Mouse (Mus musculus) small intestine, adult 10 weeks (tissue): ENCODE data around the gene Atoh7. TPM values are rescaled to one million over a fixed set of nuclear protein-coding genes. Genes with fewer than 3 reads are reported as not detected.

Experiments
- polyA plus RNA-seq: library from polyadenylated mRNA; stranded (reverse); fragments of 350-450 nt; fragmentation: Illumina TruSeq; extraction: RNeasy Lipid Tissue Mini Kit (QIAGEN cat#74804); gene quantifications from one replicate; pipeline ENCODE4 v1.2.3, GENCODE M21; 2014; ENCODE audit warnings: low replicate concordance

Gene Atoh7
- polyA plus RNA-seq: 0.33 TPM

DNA sequence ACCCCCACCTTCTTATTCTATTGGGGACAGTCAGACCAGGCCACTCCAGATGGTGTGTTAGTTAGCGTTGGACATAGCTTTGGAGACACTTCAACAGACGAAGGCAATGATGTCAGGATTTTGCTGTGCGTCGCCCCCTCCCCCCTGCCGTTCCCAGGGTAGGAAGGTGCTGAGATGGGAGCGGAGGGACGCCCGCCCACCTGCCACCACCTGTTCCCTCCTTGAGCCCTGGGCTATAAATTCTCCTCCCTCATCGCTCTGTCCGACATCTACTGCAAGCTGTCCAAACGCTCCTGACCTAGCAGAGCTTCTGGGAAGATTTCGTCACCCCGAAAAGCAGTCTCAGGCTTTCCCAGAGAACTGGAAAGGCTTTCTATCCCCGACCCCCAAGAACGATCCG is at the start of gene Atoh7:
Atoh7 (plus strand) TSS at position 131 of the 400 bp plus-strand sequence.

GRCm38 (mm10) chr10:63059862-63060261 is 39.6 kb upstream of the Atoh7 start, which contains the start of gene Pbld1:
Pbld1 (plus strand) TSS chr10:63060162.

Other genes starting within 250 kb of the Atoh7 start
- 0.82 TPM for gene Tet1, start 190.7 kb upstream of the Atoh7 start, polyA plus RNA-seq
- gene Slc25a16, start 179.0 kb upstream of the Atoh7 start, polyA plus RNA-seq: 39.1 TPM
- gene Dna2, start 152.6 kb upstream of the Atoh7 start, polyA plus RNA-seq: 19.3 TPM
- 19.3 TPM for gene Rufy2, start 119.4 kb upstream of the Atoh7 start, polyA plus RNA-seq
- gene Hnrnph3, start 75.4 kb upstream of the Atoh7 start, polyA plus RNA-seq: 86.6 TPM
- gene Pbld2, start 75.3 kb upstream of the Atoh7 start, polyA plus RNA-seq: 141 TPM
- gene Pbld1, start 39.5 kb upstream of the Atoh7 start, polyA plus RNA-seq: 13.6 TPM
- gene Mypn, start 104.3 kb downstream of the Atoh7 start, polyA plus RNA-seq: not detected
- gene Herc4, start 144.2 kb downstream of the Atoh7 start, polyA plus RNA-seq: 232 TPM